ENCODE assay signal across 3 mouse cellular contexts in the genomic region with DNA sequence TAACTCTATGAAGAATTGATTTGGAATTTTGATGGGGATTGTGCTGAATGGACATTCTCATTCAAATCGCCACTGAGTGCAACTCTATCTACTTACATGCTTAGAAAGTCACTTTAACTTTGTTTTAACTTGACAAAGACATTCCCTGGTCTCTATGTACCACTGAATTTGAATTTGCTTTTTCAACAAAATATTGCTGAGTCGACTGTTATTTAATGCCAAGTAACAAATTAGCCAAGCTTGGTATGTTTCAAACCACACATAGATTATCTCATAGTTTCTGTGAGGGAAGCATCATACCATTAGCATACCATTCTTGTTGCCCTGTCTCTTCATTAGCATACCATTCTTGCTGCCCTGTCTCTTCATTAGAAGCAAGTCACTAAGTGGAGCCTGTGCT.
TF ChIP-seq lines count a peak whose summit lies in the region.

No protein-coding gene starts in this region.

TF ChIP-seq in CH12.LX, 34 proteins besides CTCF, POLR2A, EP300 and RAD21:
- TF ChIP-seq IRF4 (IDR thresholded peaks at IDR 0.05; ENCODE audit: low read depth, low read length), result no peak
- peak; percentile 91 for TF ChIP-seq MAFK (IDR thresholded peaks at IDR 0.05; ENCODE audit: insufficient replicate concordance, low read length)

TF ChIP-seq in ES-E14, 5 proteins besides CTCF, POLR2A, EP300 and RAD21:
- TF ChIP-seq HCFC1 (IDR thresholded peaks at IDR 0.05; ENCODE audit: borderline replicate concordance, insufficient read depth, low read length), result no peak
- peak; percentile 94 for TF ChIP-seq MAFK (IDR thresholded peaks at IDR 0.05; ENCODE audit: insufficient read depth, low read depth, low read length)
- TF ChIP-seq ZNF384 (IDR thresholded peaks at IDR 0.05; ENCODE audit: low read depth, low read length), result no peak
- no peak for TF ChIP-seq CHD2 (IDR thresholded peaks at IDR 0.05; ENCODE audit: low read depth, low read length)
- no peak for TF ChIP-seq ZC3H11A (IDR thresholded peaks at IDR 0.05; ENCODE audit: borderline replicate concordance, low read depth, low read length)

TF ChIP-seq in MEL, 35 proteins besides CTCF, POLR2A, EP300 and RAD21:
- TF ChIP-seq CHD2 (IDR thresholded peaks at IDR 0.05; ENCODE audit: low read length) (no peak), GATA1 (IDR thresholded peaks at IDR 0.05; ENCODE audit: low read depth, low read length) (no peak), MAFK (IDR thresholded peaks at IDR 0.05; ENCODE audit: borderline replicate concordance, low read depth, low read length) (peak; percentile 87), HCFC1 (IDR thresholded peaks at IDR 0.05; ENCODE audit: low read depth, low read length) (no peak), GABPA (IDR thresholded peaks at IDR 0.05; ENCODE audit: low read depth, low read length) (no peak), ZNF384 (IDR thresholded peaks at IDR 0.05; ENCODE audit: low read depth, low read length) (no peak)
TF ChIP-seq in MEL: peak in this region for 1.
